Mouse (Mus musculus) ES-Bruce4 (cell line): ENCODE measurements around the gene Limd2.

Source experiments
- CTCF ChIP-seq: IDR thresholded peaks from one replicate; pipeline ENCODE4 v1.8.1; 2011; ENCODE audit warnings: low read depth, low read length
- EP300 ChIP-seq: IDR thresholded peaks from 2 replicates; pipeline ENCODE4 v1.6.1; 2011; ENCODE audit warnings: low read depth, low read length; ENCODE audit not compliant: insufficient read depth
- POLR2A ChIP-seq: IDR thresholded peaks from one replicate; pipeline ENCODE4 v1.8.1; 2011; ENCODE audit warnings: low read length; ENCODE audit not compliant: insufficient read depth

GRCm38 (mm10) chr11:106159921-106160840 lies 479 bp downstream of the Limd2 start:
- no peak for TF ChIP-seq CTCF
- no peak for TF ChIP-seq EP300
- TF ChIP-seq POLR2A: no peak
